Mouse (Mus musculus): ENCODE measurements around the gene Fgf16. TPM values are rescaled to one million over a fixed set of nuclear protein-coding genes. Genes with fewer than 3 reads are reported as not detected.

Gene Fgf16
- under 1 TPM; 0.66 to 0.90 TPM for total RNA-seq (2021)
- long read RNA-seq, experiment 1 = 0 reads
- long read RNA-seq, experiment 2 = 0 reads

- peak in 1 of 2 experiments; percentile 2 for DNase-seq (ENCODE audit: low spot score in 2 of 2)
- intact Hi-C loops (cut with DNase I) = no loop called here
Measured at GRCm38 (mm10) chrX:105764162-105765004, at the start of gene Fgf16. Fgf16 (plus strand) TSS chrX:105764279.

- DNase-seq (ENCODE audit: low spot score in 2 of 2) = no peak
- intact Hi-C loops (cut with DNase I) = no loop called here
Measured at GRCm38 (mm10) chrX:105714740-105715139, 49.3 kb upstream of the Fgf16 start.

- DNase-seq (ENCODE audit: low spot score in 2 of 2) = no peak
- intact Hi-C loops (cut with DNase I) = no loop called here
Measured at GRCm38 (mm10) chrX:105715789-105716321, 48.2 kb upstream of the Fgf16 start.

GRCm38 (mm10) chrX:105718388-105718787 lies 45.7 kb upstream of the Fgf16 start:
- intact Hi-C loops (cut with DNase I) = no loop called here
- no peak for DNase-seq (ENCODE audit: low spot score in 2 of 2)

- intact Hi-C loops (cut with DNase I) = no loop called here
- DNase-seq (ENCODE audit: low spot score in 2 of 2) = no peak
Measured at GRCm38 (mm10) chrX:105718943-105719342, 45.1 kb upstream of the Fgf16 start.

- intact Hi-C loops (cut with DNase I) = no loop called here
- DNase-seq (ENCODE audit: low spot score in 2 of 2) = no peak
Measured at GRCm38 (mm10) chrX:105724174-105724573, 39.9 kb upstream of the Fgf16 start.

GRCm38 (mm10) chrX:105762847-105763527 lies 1.1 kb upstream of the Fgf16 start:
- intact Hi-C loops (cut with DNase I) = no loop called here
- peak in 1 of 2 experiments; percentile 6 for DNase-seq (ENCODE audit: low spot score in 2 of 2)

GRCm38 (mm10) chrX:105763612-105764011 lies 467 bp upstream of the Fgf16 start:
- intact Hi-C loops (cut with DNase I) = no loop called here
- peak; percentile 2 to 3 for DNase-seq (ENCODE audit: low spot score in 2 of 2)

GRCm38 (mm10) chrX:105765005-105765706 lies 1.1 kb downstream of the Fgf16 start:
- no peak for DNase-seq (ENCODE audit: low spot score in 2 of 2)
- intact Hi-C loops (cut with DNase I) = no loop called here

- intact Hi-C loops (cut with DNase I) = no loop called here
- no peak for DNase-seq (ENCODE audit: low spot score in 2 of 2)
Measured at GRCm38 (mm10) chrX:105766013-105766412, 1.9 kb downstream of the Fgf16 start.

- intact Hi-C loops (cut with DNase I) = no loop called here
Measured at GRCm38 (mm10) chrX:105767177-105767764, 3.2 kb downstream of the Fgf16 start.

GRCm38 (mm10) chrX:105767932-105768331 lies 3.9 kb downstream of the Fgf16 start:
- intact Hi-C loops (cut with DNase I) = no loop called here
- DNase-seq (ENCODE audit: low spot score in 2 of 2) = no peak

More at GRCm38 (mm10) chrX:105767177-105767764, 3.2 kb downstream of the Fgf16 start:
- no peak for DNase-seq (ENCODE audit: low spot score in 2 of 2)

- no peak for DNase-seq (ENCODE audit: low spot score in 2 of 2)
- intact Hi-C loops (cut with DNase I) = no loop called here
Measured at GRCm38 (mm10) chrX:105773281-105773680, 9.2 kb downstream of the Fgf16 start.

GRCm38 (mm10) chrX:105794806-105795403 lies 30.8 kb downstream of the Fgf16 start:
- intact Hi-C loops (cut with DNase I) = no loop called here

GRCm38 (mm10) chrX:105824462-105824861 lies 60.4 kb downstream of the Fgf16 start:
- DNase-seq (ENCODE audit: low spot score in 2 of 2) = no peak
- intact Hi-C loops (cut with DNase I) = no loop called here

More at GRCm38 (mm10) chrX:105794806-105795403, 30.8 kb downstream of the Fgf16 start:
- DNase-seq (ENCODE audit: low spot score in 2 of 2) = no peak

All from left cerebral cortex, postnatal 14 days (tissue).